ENCODE assay signal across 9 mouse cellular contexts in the genomic region with DNA sequence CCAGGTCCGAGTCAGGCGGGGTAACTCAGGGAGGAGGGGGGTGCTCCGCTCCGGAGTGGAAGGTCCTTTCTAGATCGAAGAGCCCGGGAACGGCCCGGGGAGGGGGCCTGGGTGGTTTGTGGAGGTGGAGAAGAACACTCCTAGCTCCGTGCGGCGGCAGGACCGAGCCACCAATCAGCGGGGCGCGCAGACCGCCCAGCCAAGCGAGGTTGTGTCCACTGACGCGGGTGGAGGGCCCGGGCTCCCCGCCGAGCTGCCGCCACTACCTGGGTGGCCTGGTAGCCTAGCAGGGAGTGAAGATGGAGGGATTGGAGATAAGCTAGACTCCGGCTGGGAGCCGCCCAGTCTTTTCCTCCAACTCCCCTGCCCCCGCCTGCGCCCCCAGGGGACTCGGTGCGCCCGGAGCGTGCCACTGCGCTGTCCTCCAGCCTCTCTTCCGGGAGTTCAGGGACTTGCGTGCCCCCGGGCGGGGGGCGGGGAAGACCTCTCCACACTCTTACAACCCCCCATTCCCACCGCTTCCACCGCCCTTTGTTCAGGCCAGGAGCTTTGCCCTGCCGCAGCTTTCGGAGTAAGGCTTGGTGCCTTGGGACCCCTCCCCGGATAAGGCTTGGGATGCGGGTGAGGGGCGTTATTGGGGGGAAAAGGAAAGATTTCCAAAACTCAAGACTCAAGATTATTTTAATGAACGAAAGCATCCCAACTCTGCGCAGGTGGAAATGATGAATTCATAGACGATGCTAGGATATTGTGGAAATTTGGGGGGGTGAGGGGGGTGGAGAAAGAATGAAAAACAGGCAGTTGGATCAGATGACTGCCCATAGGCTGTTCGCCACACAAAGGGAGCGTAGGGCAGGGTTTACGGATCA. TPM values are rescaled to one million over a fixed set of nuclear protein-coding genes. Genes with fewer than 3 reads are reported as not detected.
DNase-seq lines count a peak whose midpoint lies in the region; ATAC-seq and TF ChIP-seq lines count a peak whose summit lies in the region.
"Had no signal": no experiment of that assay in that cellular context is flagged by ENCODE, and none has a peak within 500 bp of the region (broad histone marks: within the 10 kb centered on the region; RNA-seq: fewer than 3 reads in every experiment).

No protein-coding gene starts in this region.

- peak; percentile 6 for DNase-seq in gastrocnemius, postnatal 10 days
- DNase-seq in gastrocnemius, adult 8-10 months (ENCODE audit: low spot score in 2 of 2): no peak
- DNase-seq in embryo, embryonic 11 days: peak; percentile 71
- DNase-seq in liver, postnatal 0 days: no peak
- no peak for DNase-seq in urinary bladder, postnatal 36 days (ENCODE audit: low spot score in 2 of 2)

- no peak for TF ChIP-seq CTCF in E14TG2a.4 (conservative IDR thresholded peaks at IDR 0.05; ENCODE audit: low read length)
- no peak for TF ChIP-seq CTCF in liver, postnatal 0 days (IDR thresholded peaks at IDR 0.05; ENCODE audit: low read depth)

- peak overlapping the region; percentile 86 for H3K4me3 ChIP-seq in E14TG2a.4 (replicated peaks; ENCODE audit: low read length)
- H3K4me3 ChIP-seq in hindbrain, embryonic 16.5 days (ENCODE audit: low read length): peak overlapping the region; percentile 70
- 0 out of 2 replicates have a peak overlapping the region, but pooled peaks have one; percentile 2 for H3K4me3 ChIP-seq in liver, postnatal 0 days (ENCODE audit: low read depth, low read length)
- H3K4me3 ChIP-seq in stomach, embryonic 14.5 days (ENCODE audit: low read depth, low read length): peak overlapping the region; percentile 37

- peaks cover 44% of the 10 kb centered on the region for H3K27me3 ChIP-seq in E14TG2a.4 (ENCODE audit: insufficient read depth, low read length)
- H3K27me3 ChIP-seq in hindbrain, embryonic 16.5 days (replicated peaks; ENCODE audit: control insufficient read depth, insufficient read depth, low read length): peaks cover 12% of the 10 kb centered on the region
- H3K27me3 ChIP-seq in liver, postnatal 0 days (ENCODE audit: insufficient read depth, low read length): peaks cover 53% of the 10 kb centered on the region
- peaks cover 33% of the 10 kb centered on the region for H3K27me3 ChIP-seq in stomach, embryonic 14.5 days (ENCODE audit: control insufficient read depth, insufficient read depth, low read length)

- ATAC-seq in hindbrain, embryonic 16.5 days: peak; percentile 62
- no peak for ATAC-seq in liver, postnatal 0 days
- peak; percentile 51; the same call in 1 of the 2 replicates for ATAC-seq in stomach, embryonic 14.5 days (ENCODE audit: insufficient number of reproducible peaks, insufficient read depth, low FRiP score, low read depth)

- H3K9me3 ChIP-seq in E14TG2a.4 (ENCODE audit: low read length): no peaks in the 10 kb centered on the region
- no peaks in the 10 kb centered on the region for H3K9me3 ChIP-seq in hindbrain, embryonic 16.5 days (ENCODE audit: control insufficient read depth, low read length)
- H3K9me3 ChIP-seq in liver, postnatal 0 days (ENCODE audit: low read length): no peaks in the 10 kb centered on the region
- H3K9me3 ChIP-seq in stomach, embryonic 14.5 days (ENCODE audit: control insufficient read depth, low read depth, low read length): no peaks in the 10 kb centered on the region

- peaks cover 45% of the 10 kb centered on the region for H3K4me1 ChIP-seq in E14TG2a.4 (replicated peaks; ENCODE audit: low read depth, low read length)
- H3K4me1 ChIP-seq in hindbrain, embryonic 16.5 days (ENCODE audit: control insufficient read depth, insufficient read depth, low read depth, low read length): peaks cover 18% of the 10 kb centered on the region
- peaks cover 3% of the 10 kb centered on the region; the same call in 1 of the 2 replicates for H3K4me1 ChIP-seq in liver, postnatal 0 days (ENCODE audit: insufficient read depth)
- no peaks in the 10 kb centered on the region for H3K4me1 ChIP-seq in stomach, embryonic 14.5 days (ENCODE audit: control insufficient read depth, insufficient read depth, low read length)

- WGBS in hindbrain, embryonic 16.5 days: under 1% methylated on average over 50 of the region's 50 CpGs
- 2% methylated on average over 46 of the region's 50 CpGs for WGBS in liver, postnatal 0 days (ENCODE audit: insufficient replicate concordance)
- WGBS in stomach, embryonic 14.5 days: 1% methylated on average over 44 of the region's 50 CpGs

- no peak for TF ChIP-seq EP300 in liver, postnatal 0 days (IDR thresholded peaks at IDR 0.05; ENCODE audit: low read depth)

- peak overlapping the region; percentile 91 for H3K27ac ChIP-seq in hindbrain, embryonic 16.5 days (ENCODE audit: low read depth, low read length)
- H3K27ac ChIP-seq in liver, postnatal 0 days (ENCODE audit: low read depth): no peak overlapping the region
- H3K27ac ChIP-seq in stomach, embryonic 14.5 days (ENCODE audit: low read length): no peak overlapping the region

- H3K9ac ChIP-seq in hindbrain, embryonic 16.5 days (ENCODE audit: low read depth, low read length): peak overlapping the region; percentile 85
- no peak overlapping the region for H3K9ac ChIP-seq in liver, postnatal 0 days (replicated peaks)
- H3K9ac ChIP-seq in stomach, embryonic 14.5 days (replicated peaks; ENCODE audit: low read depth, low read length): no peak overlapping the region

- H3K4me2 ChIP-seq in hindbrain, embryonic 16.5 days (ENCODE audit: low read length): peak overlapping the region; percentile 98
- H3K4me2 ChIP-seq in liver, postnatal 0 days (ENCODE audit: low read depth, low read length): 0 out of 2 replicates have a peak overlapping the region, but pooled peaks have one; percentile 33
- H3K4me2 ChIP-seq in stomach, embryonic 14.5 days (replicated peaks; ENCODE audit: low read depth, low read length): peak overlapping the region; percentile 90

- no peaks in the 10 kb centered on the region for H3K36me3 ChIP-seq in E14TG2a.4 (ENCODE audit: insufficient read depth, low read length)
- no peaks in the 10 kb centered on the region for H3K36me3 ChIP-seq in hindbrain, embryonic 16.5 days (ENCODE audit: control insufficient read depth, insufficient read depth, low read length)
- H3K36me3 ChIP-seq in liver, postnatal 0 days (replicated peaks; ENCODE audit: insufficient read depth, low read length): no peaks in the 10 kb centered on the region
- H3K36me3 ChIP-seq in stomach, embryonic 14.5 days (ENCODE audit: control insufficient read depth, insufficient read depth, low read length): no peaks in the 10 kb centered on the region

RNA-seq across cellular contexts. Expression of gene Bdnf, which starts 3.0 kb away (rescaled TPM):
- under 1 TPM; 0.23 to 0.47 TPM for total RNA-seq in gastrocnemius, postnatal 10 days (2021)
- 1 to 10 TPM in 1 of 4 experiments, under 1 TPM in 3; 0.16 to 1.0 (median 0.59) TPM for total RNA-seq in gastrocnemius, adult 8-10 months (2022)
- polyA plus RNA-seq in hindbrain, embryonic 16.5 days (2015; fragmentation: Nextera tagmentation; extraction: Ambion mirVana): 5.9 and 7.3 TPM in 2 replicates
- 0.12 TPM in 2 replicates for polyA plus RNA-seq in liver, postnatal 0 days (2015; fragmentation: Nextera tagmentation; extraction: Ambion mirVana)
- 3.1 and 3.2 TPM in 2 replicates for polyA plus RNA-seq in stomach, embryonic 14.5 days (2014; fragmentation: Nextera tagmentation; extraction: Ambion mirVana)
- total RNA-seq: hematopoietic stem cell, adult 5-6 weeks had no signal

Comparison
In these comparisons a context has a peak if more than half of its experiments do, and no peak if none do; other contexts are left out.
1. DNase-seq: peak in gastrocnemius, postnatal 10 days (single experiment) and embryo, embryonic 11 days (single experiment); none in gastrocnemius, adult 8-10 months (0 of 2), liver, postnatal 0 days (single experiment) and urinary bladder, postnatal 36 days (0 of 2).
2. H3K4me3 ChIP-seq: peak in every context shown above with its lines; median percentile 86 in E14TG2a.4; 70 in hindbrain, embryonic 16.5 days; 37 in stomach, embryonic 14.5 days; 2 in liver, postnatal 0 days.
3. H3K4me2 ChIP-seq: peak in every context shown above with its lines; median percentile 98 in hindbrain, embryonic 16.5 days; 90 in stomach, embryonic 14.5 days; 33 in liver, postnatal 0 days.